Mouse (Mus musculus) kidney, postnatal 0 days (tissue): ENCODE data around the gene Otulinl. TPM values are rescaled to one million over a fixed set of nuclear protein-coding genes. Genes with fewer than 3 reads are reported as not detected.

Experiments used
- ATAC-seq: fragments of 200-750 bp; cut with Nextera tagmentation; replicated peaks from 2 replicates; pipeline ENCODE4 v1.8.0; 2017; ENCODE audit warnings: low read depth, moderate number of reproducible peaks, moderate TSS enrichment, moderate library complexity; ENCODE audit not compliant: low FRiP score
- DNase-seq: peaks from one replicate; pipeline ENCODE4 v3.0.0-alpha.2; 2016; ENCODE audit warnings: low spot score
- H3K27ac ChIP-seq: fragments of 300-500 bp; sonication (generic); 2 replicates; pipeline ENCODE4 v1.5.1; 2014; ENCODE audit warnings: mild to moderate bottlenecking
- H3K27me3 ChIP-seq: fragments of 300-500 bp; sonication (generic); 2 replicates; pipeline ENCODE4 v1.6.1; 2014; ENCODE audit warnings: low read length, mixed read lengths; ENCODE audit not compliant: insufficient read depth
- H3K36me3 ChIP-seq: fragments of 300-500 bp; sonication (generic); 2 replicates; pipeline ENCODE4 v1.6.1; 2014; ENCODE audit warnings: low read length, mixed read lengths; ENCODE audit not compliant: insufficient read depth
- H3K4me1 ChIP-seq: fragments of 300-500 bp; sonication (generic); replicated peaks from 2 replicates; pipeline ENCODE4 v1.6.1; 2014; ENCODE audit warnings: antibody characterized with exemption, low read length, mixed read lengths; ENCODE audit not compliant: insufficient read depth
- H3K4me2 ChIP-seq: fragments of 300-500 bp; sonication (generic); 2 replicates; pipeline ENCODE4 v1.6.1; 2014; ENCODE audit warnings: mild to moderate bottlenecking, low read length, moderate library complexity, mixed read lengths
- H3K4me3 ChIP-seq: fragments of 300-500 bp; sonication (generic); replicated peaks from 2 replicates; pipeline ENCODE4 v1.5.1; 2014; ENCODE audit warnings: low read depth, low read length
- H3K9ac ChIP-seq: fragments of 300-500 bp; sonication (generic); 2 replicates; pipeline ENCODE4 v1.6.1; 2014; ENCODE audit warnings: low read depth, low read length
- H3K9me3 ChIP-seq: fragments of 300-500 bp; sonication (generic); replicated peaks from 2 replicates; pipeline ENCODE4 v1.6.1; 2016; ENCODE audit warnings: low read length, inconsistent platforms, mixed read lengths
- CTCF ChIP-seq: IDR thresholded peaks from 2 replicates; pipeline ENCODE4 v1.5.1; 2016; ENCODE audit warnings: antibody characterized with exemption, low read depth, mild to moderate bottlenecking, moderate library complexity
- WGBS: fragments of 180-500 bp; shearing (Covaris S2); extraction: QIAGEN DNeasy Blood & Tissue Kit; methylation state at CpG from one replicate; pipeline ENCODE4 v1.1.7; 2014; 5-methylcytosine and 5-hydroxymethylcytosine counted together
- polyA plus RNA-seq: library from polyadenylated mRNA; unstranded; fragments of >200 nt; fragmentation: Nextera tagmentation; extraction: Ambion mirVana; gene quantifications from 2 replicates; pipeline ENCODE4 v1.2.1, GENCODE M21; 2015

Otulinl gene
- polyA plus RNA-seq, 1 experiment from 2014 or later: 28.4 TPM

DNA sequence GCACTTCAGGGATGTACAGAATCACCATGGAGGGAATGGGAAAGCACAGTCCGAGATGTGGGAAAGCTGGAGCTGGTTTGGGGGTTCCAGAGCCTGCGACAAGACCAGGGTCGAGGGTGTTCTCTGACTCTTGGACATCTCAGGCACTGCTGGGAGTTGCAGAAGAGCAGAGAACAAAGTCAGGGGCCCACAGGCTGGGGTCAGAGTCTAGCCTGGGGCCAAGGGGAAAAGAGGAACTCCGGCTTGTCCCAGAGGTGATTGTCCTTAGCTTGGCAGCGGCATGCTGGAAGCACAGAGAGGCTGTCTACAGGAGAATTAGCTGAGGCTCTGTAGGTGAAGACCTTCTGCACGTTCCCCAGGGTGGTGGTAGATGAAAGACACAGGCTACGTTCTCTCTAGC, 37.3 kb upstream of the Otulinl start:
- TF ChIP-seq CTCF: no peak
- H3K27me3 ChIP-seq: no peaks in the 10 kb centered on the region
- 76% methylated on average over 7 of the region's 7 CpGs for WGBS
- no peaks in the 10 kb centered on the region for H3K9me3 ChIP-seq
- H3K9ac ChIP-seq: no peak overlapping the region
- no peaks in the 10 kb centered on the region for H3K36me3 ChIP-seq
- no peak overlapping the region for H3K27ac ChIP-seq
- H3K4me3 ChIP-seq: no peak overlapping the region
- ATAC-seq (no peak), DNase-seq (no peak)
- no peaks in the 10 kb centered on the region for H3K4me1 ChIP-seq
- no peak overlapping the region for H3K4me2 ChIP-seq

- H3K36me3 ChIP-seq: no peaks in the 10 kb centered on the region
- TF ChIP-seq CTCF: peak; percentile 76
- no peaks in the 10 kb centered on the region for H3K27me3 ChIP-seq
- H3K4me1 ChIP-seq: no peaks in the 10 kb centered on the region
- no peak overlapping the region for H3K4me3 ChIP-seq
- H3K27ac ChIP-seq: no peak overlapping the region
- ATAC-seq (peak; percentile 74; the same call in 1 of the 2 replicates), DNase-seq (peak; percentile 82)
- no peaks in the 10 kb centered on the region for H3K9me3 ChIP-seq
- H3K4me2 ChIP-seq: no peak overlapping the region
- peak overlapping the region; percentile 42; the same call in 1 of the 2 replicates for H3K9ac ChIP-seq
- 23% methylated on average over 3 of the region's 3 CpGs for WGBS
Measured at GRCm38 (mm10) chr15:27715331-27715730, 34.0 kb upstream of the Otulinl start.

- no peaks in the 10 kb centered on the region for H3K4me1 ChIP-seq
- DNase-seq (no peak), ATAC-seq (no peak)
- no peak for TF ChIP-seq CTCF
- H3K27me3 ChIP-seq: no peaks in the 10 kb centered on the region
- no peaks in the 10 kb centered on the region for H3K9me3 ChIP-seq
- H3K27ac ChIP-seq: no peak overlapping the region
- no peak overlapping the region for H3K4me2 ChIP-seq
- no peak overlapping the region for H3K9ac ChIP-seq
- WGBS: 64% methylated on average over 9 of the region's 9 CpGs
- no peaks in the 10 kb centered on the region for H3K36me3 ChIP-seq
- no peak overlapping the region for H3K4me3 ChIP-seq
Measured at GRCm38 (mm10) chr15:27710698-27711097, 29.3 kb upstream of the Otulinl start.

DNA sequence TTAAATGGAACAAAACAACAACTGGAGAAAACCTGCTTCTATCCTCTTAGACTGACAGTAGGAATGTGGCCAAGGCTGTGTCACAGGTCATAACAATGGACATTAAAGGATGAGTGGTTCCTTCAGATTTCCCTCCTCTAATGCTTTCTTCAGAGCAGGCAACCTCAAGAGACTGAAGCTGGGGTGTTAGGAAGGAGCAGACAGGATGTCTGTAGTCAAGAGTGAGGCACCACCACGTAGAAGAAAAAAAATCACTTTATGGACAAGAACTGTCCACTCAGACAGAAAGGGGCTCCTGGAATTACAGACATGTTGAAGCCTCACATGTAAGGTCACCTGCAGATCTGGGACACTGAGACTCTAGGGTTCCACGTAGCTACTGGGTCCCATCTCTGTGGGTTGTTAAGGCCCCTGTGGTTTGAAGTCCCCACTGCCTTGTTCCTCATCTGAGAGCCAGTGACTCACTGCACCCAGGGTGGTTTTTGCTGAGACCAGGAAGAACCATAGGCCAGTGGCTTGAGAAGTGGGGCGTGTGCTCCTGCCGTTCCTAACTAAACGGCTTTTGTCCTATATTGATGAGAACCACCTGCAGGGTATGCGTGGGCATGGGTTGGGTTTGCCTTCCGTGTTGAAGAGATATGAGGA, 27.7 kb upstream of the Otulinl start:
- no peak overlapping the region for H3K4me3 ChIP-seq
- H3K36me3 ChIP-seq: no peaks in the 10 kb centered on the region
- H3K9me3 ChIP-seq: no peaks in the 10 kb centered on the region
- H3K4me2 ChIP-seq: no peak overlapping the region
- TF ChIP-seq CTCF: no peak
- H3K9ac ChIP-seq: no peak overlapping the region
- no peaks in the 10 kb centered on the region for H3K4me1 ChIP-seq
- no peaks in the 10 kb centered on the region for H3K27me3 ChIP-seq
- ATAC-seq (no peak), DNase-seq (no peak)
- no peak overlapping the region for H3K27ac ChIP-seq
- WGBS: 75% methylated on average over 7 of the region's 7 CpGs

DNA sequence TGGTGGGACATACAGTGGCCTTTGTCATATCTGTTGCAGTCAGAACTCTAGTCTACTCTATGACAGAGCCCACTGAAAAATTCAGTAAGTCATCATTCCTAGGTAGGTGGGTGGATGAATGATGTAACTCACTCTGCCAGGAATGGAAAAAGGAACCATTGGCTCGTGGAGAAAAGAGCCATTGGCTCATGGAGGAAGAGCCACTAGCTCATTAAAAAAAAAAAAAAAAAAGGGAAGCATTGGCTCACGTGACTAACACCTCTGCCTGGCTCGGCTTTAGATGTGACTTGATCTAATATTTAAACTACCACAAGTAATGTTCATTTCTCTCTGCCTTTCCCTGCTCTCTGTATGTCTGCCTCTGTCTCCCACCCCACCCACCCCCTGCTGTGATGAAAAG, 27.1 kb upstream of the Otulinl start:
- Histone ChIP-seq H3K27me3 (no peaks in the 10 kb centered on the region), H3K36me3 (no peaks in the 10 kb centered on the region), H3K9ac (no peak overlapping the region), H3K4me1 (no peaks in the 10 kb centered on the region), H3K27ac (no peak overlapping the region), H3K4me3 (no peak overlapping the region), H3K9me3 (no peaks in the 10 kb centered on the region), H3K4me2 (no peak overlapping the region)
- DNase-seq: no peak
- WGBS: 61% methylated on average over 3 of the region's 3 CpGs
- no peak for TF ChIP-seq CTCF
- ATAC-seq: no peak

DNA sequence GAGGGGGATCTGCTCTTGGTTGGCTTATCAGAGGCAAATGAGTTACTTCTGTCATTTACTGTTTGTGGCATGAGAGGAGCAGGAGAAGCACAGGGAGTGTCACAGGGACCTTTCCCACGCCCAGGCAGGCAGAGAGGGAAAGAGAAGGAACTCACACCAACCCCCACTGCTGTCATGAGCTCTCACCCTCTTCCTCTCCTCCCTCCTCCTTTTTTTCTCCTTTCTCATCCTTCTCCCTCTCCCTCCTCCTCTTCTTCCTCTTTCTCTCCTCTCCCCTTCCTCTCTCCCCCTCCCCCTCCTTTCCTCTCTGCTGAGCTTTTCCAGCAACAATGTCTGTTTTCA, 21.6 kb upstream of the Otulinl start:
- WGBS: 20% methylated on average over 1 of the region's 1 CpGs
- no peak overlapping the region for H3K4me3 ChIP-seq
- H3K9me3 ChIP-seq: no peaks in the 10 kb centered on the region
- peak overlapping the region; percentile 54 for H3K27ac ChIP-seq
- H3K27me3 ChIP-seq: no peaks in the 10 kb centered on the region
- H3K36me3 ChIP-seq: no peaks in the 10 kb centered on the region
- TF ChIP-seq CTCF: no peak
- no peak overlapping the region for H3K9ac ChIP-seq
- no peak for ATAC-seq
- no peak overlapping the region for H3K4me2 ChIP-seq
- H3K4me1 ChIP-seq: no peaks in the 10 kb centered on the region
- no peak for DNase-seq
